Mouse (Mus musculus) brain, embryonic 14.5 days (tissue): ENCODE measurements at regions not wholly inside any gene's neighbourhood (a gene's known extent, or its start where the extent isn't known, plus 50 kb on each side); places are given as distances from the start of the nearest gene placed in this dataset.

Experiments used
- DNase-seq: peaks from one replicate; pipeline ENCODE4 v3.0.0-alpha.2; 2011; ENCODE audit warnings: low read depth
- CTCF ChIP-seq: fragments of 200-500 bp; IDR thresholded peaks from 2 replicates; pipeline ENCODE4 v1.5.1; 2012; ENCODE audit warnings: inconsistent platforms, mild to moderate bottlenecking, moderate library complexity, borderline replicate concordance; ENCODE audit not compliant: insufficient read depth, insufficient read length; ENCODE audit errors: extremely low read depth
- POLR2A ChIP-seq: fragments of 200-500 bp; IDR thresholded peaks from 2 replicates; pipeline ENCODE4 v1.6.1; 2012; ENCODE audit warnings: mild to moderate bottlenecking, inconsistent platforms, borderline replicate concordance; ENCODE audit not compliant: poor library complexity, insufficient read depth, insufficient read length, severe bottlenecking; ENCODE audit errors: extremely low read depth

GRCm38 (mm10) chr13:111356520-111357456, 102.0 kb downstream of the Actbl2 start:
- no peak for TF ChIP-seq POLR2A
- TF ChIP-seq CTCF: no peak
- DNase-seq: peak; percentile 51

- TF ChIP-seq CTCF (no peak), POLR2A (no peak)
- no peak for DNase-seq
These were observed 106.6 kb downstream of the Actbl2 start for GRCm38 (mm10) chr13:111361456-111361855.

GRCm38 (mm10) chr13:111363176-111363739, 108.4 kb downstream of the Actbl2 start:
- TF ChIP-seq CTCF (no peak), POLR2A (no peak)
- DNase-seq: peak; percentile 80

- no peak for DNase-seq
- TF ChIP-seq POLR2A (no peak), CTCF (no peak)
These were observed 112.1 kb downstream of the Actbl2 start for GRCm38 (mm10) chr13:111366871-111367270.

GRCm38 (mm10) chr13:111367620-111368019, 112.8 kb downstream of the Actbl2 start:
- TF ChIP-seq POLR2A: no peak
- no peak for TF ChIP-seq CTCF
- peak; percentile 68 for DNase-seq

GRCm38 (mm10) chr13:111369916-111370315, 115.1 kb downstream of the Actbl2 start:
- DNase-seq: no peak
- TF ChIP-seq POLR2A: no peak
- TF ChIP-seq CTCF: no peak

- TF ChIP-seq POLR2A (no peak), CTCF (no peak)
- no peak for DNase-seq
These were observed 116.6 kb downstream of the Gpbp1 start for GRCm38 (mm10) chr13:111373281-111373680.

- no peak for DNase-seq
- TF ChIP-seq POLR2A (no peak), CTCF (no peak)
These were observed 116.1 kb downstream of the Gpbp1 start for GRCm38 (mm10) chr13:111373801-111374200.
